Mouse (Mus musculus) activated CD4-positive, CD25-positive, alpha-beta regulatory T cell, adult 4 months (primary cell): ENCODE results near the gene N4bp1. TPM values are rescaled to one million over a fixed set of nuclear protein-coding genes. Genes with fewer than 3 reads are reported as not detected.
A peak's percentile ranks its signal among the peaks of the same experiment; 100 is the strongest.

ENCODE experiments used
- ATAC-seq: one replicate; pipeline ENCODE4 v1.8.0; 2017
- polyA plus RNA-seq, 2 experiments: library from polyadenylated mRNA; unstranded; fragments of 100-300 nt; shearing (Covaris generic); gene quantifications; one replicate each; pipeline ENCODE4 v1.2.1; 2017

The N4bp1 gene
- polyA plus RNA-seq, 2 experiments from 2014 or later: 10.0 to 11.8 TPM

DNA sequence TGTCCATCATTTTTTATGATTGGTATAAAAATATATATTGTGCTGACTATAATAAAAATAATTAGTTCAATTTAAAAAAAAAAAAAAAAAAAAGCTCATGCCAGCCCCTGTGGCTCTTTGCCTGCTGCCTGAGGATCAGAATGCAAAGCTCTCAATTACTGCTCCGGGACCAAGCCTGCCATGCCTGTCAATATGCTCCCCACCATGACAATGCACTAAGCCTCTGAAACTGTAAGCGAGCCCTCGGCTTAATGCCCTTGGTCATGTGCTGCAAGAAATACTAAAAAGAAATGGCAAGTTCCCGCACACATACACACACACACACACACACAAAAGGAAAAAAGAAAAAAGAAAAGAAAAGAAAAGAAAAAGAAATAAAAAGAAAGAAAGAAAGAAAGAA, 60.3 kb downstream of the N4bp1 start:
- ATAC-seq: no peak

- no peak for ATAC-seq
Measured at GRCm38 (mm10) chr8:86820756-86821201, 64.3 kb downstream of the N4bp1 start.

DNA sequence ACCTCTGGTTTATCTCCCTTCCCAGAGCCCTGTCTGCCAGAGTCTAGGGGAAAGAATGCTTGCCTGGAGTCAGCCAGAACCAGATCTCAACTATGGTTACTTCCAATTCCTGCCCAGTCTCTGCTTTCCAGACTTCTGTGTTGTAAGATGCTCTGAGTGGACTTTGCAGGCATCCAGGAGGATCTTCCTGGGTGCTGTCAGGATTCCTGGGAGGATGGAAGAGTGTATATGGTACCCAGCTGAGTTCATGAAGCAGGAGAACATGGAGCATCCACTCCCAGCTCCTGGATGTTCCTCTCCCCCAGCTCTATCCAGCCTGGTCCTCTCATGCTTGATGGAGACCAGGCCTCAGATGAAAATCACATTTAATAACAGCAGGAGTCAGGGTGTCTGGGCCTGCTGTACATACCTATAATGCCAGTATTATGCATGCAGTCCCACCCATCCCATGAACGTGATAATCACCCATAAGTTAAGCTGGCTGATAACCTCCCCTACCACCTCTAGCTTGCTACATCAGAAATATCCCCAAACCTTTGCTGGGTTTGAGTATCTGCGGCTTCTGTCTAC, 64.8 kb downstream of the N4bp1 start:
- no peak for ATAC-seq

DNA sequence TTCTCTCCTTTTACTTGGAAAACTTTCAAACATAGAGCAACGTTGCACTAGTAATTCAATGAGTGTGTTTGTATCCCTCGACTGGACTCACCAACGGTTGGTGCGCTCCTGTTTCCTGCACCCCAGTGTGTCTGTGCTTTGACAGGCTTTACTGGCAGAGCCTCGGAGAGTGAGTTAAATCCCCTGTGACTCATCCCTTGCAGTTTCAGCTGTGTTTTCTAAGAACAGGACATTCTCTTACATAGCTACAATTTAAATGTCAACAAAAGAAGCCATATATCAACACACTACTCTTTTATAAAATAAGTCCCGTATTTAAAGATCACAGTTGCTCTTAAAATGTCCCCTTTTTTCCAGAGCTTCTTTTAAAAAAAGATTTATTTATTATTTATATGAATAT, 65.6 kb downstream of the N4bp1 start:
- no peak for ATAC-seq

DNA sequence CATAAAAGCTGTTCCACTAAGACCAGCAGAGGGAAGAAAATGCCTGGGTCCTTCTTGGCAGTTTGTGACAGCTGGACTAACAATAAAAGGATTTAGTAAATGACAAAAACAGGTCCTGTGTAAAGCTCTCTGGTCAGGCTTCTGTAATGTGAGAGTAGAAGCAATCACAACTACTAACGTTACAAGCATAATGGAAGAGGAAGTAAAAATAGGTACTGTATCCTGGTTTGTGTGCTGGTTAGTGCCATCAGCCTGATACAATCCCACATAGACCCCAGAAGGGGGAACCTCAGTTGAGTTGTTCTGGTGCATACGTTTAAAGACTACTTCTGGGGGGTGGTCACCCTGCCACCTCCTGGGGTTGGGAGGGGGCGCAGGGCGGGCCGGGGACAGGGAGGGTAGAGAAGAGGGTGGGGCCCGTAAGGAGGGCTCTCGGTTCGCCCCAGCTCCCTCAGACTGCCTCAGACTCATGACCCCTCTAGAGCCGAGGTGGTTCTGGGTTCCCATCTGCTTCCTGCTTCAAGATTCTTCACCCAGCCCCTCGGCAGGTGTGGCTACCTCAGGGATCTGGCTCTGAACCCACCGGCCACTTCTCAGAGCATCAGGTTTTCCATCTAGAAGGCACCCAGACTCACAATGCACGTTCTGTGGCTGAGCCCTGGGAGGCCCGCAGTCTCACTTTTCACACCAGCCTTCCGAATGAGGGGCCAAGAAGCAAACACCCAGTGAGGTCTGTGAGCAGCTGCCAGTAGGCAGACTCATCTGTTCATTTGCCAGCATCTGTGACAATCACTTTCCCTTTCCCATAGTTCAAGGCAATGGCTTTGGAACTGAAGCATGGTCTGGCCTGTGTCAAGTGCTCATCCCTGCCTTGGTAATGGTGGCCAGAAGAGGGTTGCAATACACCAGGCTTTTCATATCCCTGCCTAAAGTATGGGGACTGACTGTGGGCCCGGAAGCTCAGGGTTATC, 75.8 kb downstream of the N4bp1 start:
- ATAC-seq: no peak

DNA sequence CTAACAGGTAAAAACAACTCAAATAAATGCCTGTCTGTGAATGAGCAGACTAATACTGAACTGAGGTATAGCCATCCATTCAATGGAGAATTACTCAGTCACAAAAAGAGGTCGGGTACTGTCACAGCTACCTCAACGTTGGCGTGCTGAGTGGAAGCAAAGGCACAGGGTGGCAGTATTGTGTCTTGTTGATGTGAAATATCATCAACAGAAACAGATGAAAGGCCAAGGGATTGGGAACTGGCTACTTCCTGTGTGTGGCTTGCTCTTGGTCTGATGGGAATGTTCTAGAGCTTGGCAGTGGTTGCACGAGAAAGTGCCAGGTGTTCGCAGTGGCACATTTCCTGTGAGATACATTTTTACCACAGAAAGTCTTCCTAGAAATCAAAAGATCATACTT, 76.8 kb downstream of the N4bp1 start:
- ATAC-seq: peak; percentile 55

DNA sequence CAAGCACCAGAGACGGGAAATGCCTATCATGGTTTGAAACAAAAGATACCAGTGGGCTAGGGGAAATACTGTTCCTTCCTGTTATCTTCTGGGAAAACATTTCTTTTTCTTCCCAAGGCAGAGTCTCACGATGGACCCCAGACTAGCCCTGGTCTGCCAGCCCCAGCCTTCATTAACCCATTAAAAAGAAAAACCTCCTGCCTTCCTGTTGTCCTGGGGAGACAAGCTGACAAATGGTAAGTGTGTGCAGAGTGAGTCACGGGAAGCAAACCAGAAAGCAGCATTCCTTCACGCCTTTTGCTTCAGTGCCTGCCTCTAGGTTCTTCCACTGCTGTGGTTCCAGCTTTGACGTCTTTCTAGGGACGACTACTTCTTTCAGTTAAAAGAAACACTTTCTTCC, 83.1 kb downstream of the N4bp1 start:
- ATAC-seq: no peak

GRCm38 (mm10) chr8:86800966-86801365, 84.1 kb downstream of the N4bp1 start:
- no peak for ATAC-seq

- no peak for ATAC-seq
Measured at GRCm38 (mm10) chr8:86798141-86798540, 86.9 kb downstream of the N4bp1 start.

DNA sequence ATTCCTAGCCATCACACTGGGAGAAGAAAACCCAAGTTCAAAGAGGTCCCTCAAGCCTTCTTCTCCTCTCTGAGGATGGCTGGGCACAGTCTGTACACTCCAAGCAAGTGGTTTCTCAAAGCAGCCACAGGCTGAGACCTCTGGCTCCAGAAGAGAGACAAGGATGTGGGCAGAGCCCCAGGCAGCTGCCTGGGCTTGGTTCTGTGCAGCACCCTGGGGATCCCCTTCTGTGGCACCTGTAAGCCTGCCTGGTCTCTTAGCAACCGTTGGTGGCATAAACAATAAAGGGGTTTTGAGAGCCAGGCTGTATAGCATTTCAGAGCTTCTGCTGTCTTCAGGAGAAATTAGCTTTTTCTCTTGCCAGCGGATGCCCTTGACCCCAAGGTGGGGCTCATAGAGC, 87.4 kb downstream of the N4bp1 start:
- peak; percentile 99 for ATAC-seq

DNA sequence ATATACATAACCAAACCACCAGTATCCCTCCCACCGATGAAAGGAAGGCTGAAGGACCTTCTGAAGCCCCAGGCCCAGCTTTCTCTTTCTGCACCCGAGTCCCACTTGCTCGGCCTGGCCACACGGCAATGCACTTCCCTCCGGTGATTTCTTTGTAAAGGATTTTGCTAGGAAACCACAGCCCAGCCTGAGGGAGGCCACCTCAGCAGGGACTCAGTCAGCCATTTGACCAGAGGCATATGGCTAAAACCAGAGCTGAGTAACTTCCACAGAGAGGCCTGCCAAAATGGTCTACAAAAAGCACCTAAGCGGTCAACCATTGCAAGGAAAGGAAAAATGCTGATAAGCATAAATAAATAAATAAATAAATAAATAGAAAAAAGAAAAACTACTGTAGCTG, 90.3 kb downstream of the N4bp1 start:
- no peak for ATAC-seq

DNA sequence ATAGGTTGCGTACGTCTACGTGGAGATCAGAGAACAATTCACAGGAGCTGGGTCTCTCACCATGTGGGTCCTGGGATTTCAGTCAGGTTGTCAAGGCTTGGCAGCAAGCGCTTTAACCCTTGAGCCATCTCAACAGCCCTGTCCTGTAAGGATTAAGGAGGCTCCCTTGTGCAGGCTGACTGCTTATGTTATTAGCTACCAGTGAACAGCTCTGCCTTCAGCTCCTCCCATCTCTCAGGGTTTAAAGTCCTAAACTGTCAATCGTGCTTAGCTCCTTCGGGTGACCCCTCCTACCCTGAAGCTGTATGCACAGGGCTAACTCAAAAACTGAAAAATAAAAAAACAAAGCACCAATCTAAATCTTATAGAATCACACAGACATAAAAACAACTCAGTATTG, 93.5 kb downstream of the N4bp1 start:
- no peak for ATAC-seq

DNA sequence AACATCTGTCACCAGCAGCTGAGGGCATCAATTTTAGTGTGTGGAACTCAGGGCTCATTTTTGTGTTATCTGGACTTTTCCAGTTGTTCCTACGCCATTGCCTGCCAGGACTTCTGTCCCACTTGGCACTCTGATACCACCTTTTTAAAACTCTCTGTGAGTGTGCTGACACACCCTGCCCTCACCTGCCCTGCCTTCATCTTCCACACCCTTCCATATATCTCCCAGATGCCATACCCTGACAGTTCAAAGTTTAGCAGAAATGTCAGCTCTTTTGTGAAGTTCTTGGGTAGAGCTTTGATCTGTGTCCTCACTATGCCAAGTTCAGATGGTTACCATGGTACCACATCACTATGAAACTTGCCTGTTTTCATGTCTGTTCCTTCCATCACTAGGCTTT, 95.5 kb downstream of the N4bp1 start:
- no peak for ATAC-seq

GRCm38 (mm10) chr8:86787891-86788420, 97.1 kb downstream of the N4bp1 start:
- no peak for ATAC-seq

DNA sequence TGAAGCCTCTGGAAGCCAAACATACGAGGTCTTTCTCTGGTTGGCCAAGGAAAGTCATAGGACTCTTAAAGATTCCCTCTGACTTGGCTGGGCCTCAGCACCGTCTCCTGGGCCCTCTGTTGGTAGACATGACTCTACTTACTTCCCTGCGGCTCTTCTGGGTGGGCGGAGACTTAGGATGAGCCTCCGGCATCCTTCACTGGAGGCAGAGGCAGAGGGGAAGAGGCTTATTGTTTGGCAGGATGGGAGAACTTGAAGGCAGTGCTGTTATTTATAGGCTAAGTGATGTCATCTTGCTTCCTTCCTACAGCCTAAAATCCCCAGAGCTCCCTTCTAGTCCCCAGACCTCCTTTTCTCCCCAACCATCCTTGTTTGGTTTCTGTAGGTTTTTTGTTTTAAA, 98.6 kb downstream of the N4bp1 start:
- ATAC-seq: no peak

DNA sequence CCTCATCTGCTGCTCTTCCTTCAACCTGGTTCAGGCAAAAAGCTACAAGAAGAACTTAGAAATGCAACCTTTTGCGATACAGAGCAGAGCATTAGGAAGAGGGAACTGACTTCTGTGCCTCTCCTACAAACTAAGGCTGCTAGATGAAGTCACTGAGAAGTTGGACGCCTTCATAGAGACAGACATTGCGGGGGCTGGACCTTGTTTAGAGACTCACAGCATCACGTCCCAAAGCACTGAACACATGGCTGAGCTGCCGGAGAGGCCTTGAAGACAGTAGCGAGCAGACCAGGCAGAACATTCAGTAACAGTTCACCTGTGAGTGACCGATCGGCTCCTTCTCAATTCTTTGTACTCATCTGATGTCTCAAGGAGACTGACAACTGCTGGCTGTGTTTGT, 104.0 kb downstream of the N4bp1 start:
- no peak for ATAC-seq

DNA sequence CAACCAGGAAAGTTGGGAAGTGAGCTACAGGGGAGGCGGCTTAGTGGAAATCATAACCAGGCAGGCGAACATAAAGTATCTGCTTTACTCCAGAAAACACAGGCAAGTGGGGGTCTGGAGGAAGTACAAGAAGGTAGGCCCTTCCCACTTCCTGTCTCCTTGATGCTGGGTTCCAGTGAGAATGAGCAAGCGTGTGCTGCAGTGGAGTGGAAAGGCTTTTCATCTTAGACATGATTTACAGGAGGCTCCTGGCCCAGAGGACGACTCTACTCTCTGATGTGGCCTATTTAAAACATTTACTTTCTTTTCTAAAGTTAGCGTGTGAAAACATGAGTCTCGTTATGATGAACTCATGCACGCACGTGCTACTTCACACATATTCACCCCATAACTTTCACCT, 105.9 kb downstream of the N4bp1 start:
- ATAC-seq: peak; percentile 56

- no peak for ATAC-seq
Measured at GRCm38 (mm10) chr8:86769945-86770715, 114.9 kb downstream of the N4bp1 start.

DNA sequence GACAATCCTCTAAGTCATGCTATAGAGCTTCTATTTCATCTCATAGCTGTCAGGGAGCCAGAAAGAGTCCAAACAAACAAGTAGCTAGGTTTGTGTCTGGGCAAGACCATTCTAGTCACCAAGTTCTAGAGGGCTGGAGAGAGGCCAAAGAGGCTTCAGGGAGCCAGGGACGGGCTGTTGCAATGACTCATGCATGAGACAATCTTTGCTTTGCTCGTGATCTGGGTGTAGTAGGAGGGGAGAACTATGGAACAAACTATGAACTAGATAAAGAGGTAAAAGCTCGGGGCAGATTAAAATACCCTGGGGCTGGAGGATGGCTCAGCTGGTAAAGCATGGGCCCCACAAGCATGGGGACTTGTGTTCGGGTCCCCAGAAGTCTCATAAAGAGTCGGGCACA, 116.6 kb downstream of the N4bp1 start:
- no peak for ATAC-seq

DNA sequence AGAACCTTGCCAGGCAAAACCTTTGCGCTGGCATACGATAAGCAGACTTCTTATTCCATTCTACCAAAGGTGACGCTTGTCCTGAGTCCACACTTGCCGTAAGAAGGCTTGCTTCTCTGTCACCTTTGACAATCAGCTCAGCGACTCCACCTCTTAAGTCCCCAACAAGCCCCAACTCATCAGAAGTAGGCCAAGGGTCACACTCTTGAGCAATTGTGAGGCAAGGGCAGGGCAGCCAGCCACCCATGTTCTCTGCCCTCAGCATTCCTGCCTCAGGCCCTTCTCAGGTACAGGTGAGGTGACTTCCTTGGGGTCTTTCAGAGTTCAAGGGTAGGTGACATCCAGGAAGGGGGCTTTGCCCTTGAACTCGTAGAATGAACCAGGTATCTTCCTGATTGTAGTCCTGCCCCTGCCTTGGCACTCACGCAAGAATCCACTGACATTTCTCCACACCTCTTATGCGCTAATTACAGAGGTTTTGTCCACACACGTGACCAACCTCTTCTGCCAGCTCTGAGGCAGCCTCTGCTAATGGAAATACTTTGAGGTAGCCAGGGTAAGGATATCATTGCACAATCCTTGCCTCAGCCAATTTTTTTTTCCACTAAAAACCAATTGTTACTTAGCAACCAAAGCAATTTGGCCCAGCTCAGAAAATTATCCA, 118.4 kb downstream of the N4bp1 start:
- ATAC-seq: no peak

DNA sequence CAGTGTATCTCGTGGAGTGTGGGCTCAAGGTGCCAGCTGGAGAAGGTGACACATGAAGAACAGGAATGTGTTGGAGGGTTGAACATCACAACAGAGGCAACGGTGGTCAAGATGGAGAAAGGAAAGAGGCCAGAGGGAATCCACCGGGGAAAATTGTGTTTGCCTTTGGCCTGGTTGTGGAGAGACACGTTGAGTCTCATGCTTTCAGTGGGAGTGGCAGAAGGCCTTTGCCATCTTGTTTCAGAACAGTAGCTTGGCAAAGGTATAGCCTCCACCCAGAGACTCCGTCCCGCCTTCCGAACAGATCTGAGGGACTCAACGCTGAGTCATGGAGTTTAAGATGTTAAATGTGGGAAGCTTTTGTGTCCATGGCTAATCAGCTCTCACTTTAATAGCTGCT, 119.4 kb downstream of the N4bp1 start:
- no peak for ATAC-seq

GRCm38 (mm10) chr8:86765155-86765554, 119.9 kb downstream of the N4bp1 start:
- ATAC-seq: no peak

GRCm38 (mm10) chr8:86762806-86763205, 122.3 kb downstream of the N4bp1 start:
- ATAC-seq: no peak
